8 mouse cellular contexts compared by ENCODE assay signal in genomic region chr6:87811675-87812338, GRCm38 (mm10). TPM values are rescaled to one million over a fixed set of nuclear protein-coding genes. Genes with fewer than 3 reads are reported as not detected.
A peak's percentile ranks its signal among the peaks of the same experiment; 100 is the strongest.
DNase-seq lines count a peak whose midpoint lies in the region; ATAC-seq and TF ChIP-seq lines count a peak whose summit lies in the region.

Gene Rab43, minus strand, starts transcription at chr6:87812164.

- H3K9ac ChIP-seq in MEL (ENCODE audit: control insufficient read depth, low read depth, low read length, poor library complexity, severe bottlenecking) = peak within 1 kb of the TSS; percentile 85
- peak within 1 kb of the TSS; percentile 90 for H3K9ac ChIP-seq in lung, embryonic 16.5 days (ENCODE audit: low read length)

- peak; percentile 75 to 81 for ATAC-seq in hematopoietic stem cell, adult 5-6 weeks (replicated peaks in 1 of 2; ENCODE audit: insufficient read depth in 1 of 2, low FRiP score in 2 of 2, low TSS enrichment in 1 of 2, low read depth in 1 of 2, poor library complexity in 2 of 2, severe bottlenecking in 2 of 2)
- peak; percentile 97 for ATAC-seq in lung, embryonic 16.5 days (ENCODE audit: low read depth)

- peaks cover 2 to 24% of the 10 kb centered on the region in 2 experiments for H3K36me3 ChIP-seq in MEL (ENCODE audit: control insufficient read depth in 1 of 2, insufficient read depth in 2 of 2, low read length in 2 of 2)
- peaks cover 10% of the 10 kb centered on the region; the same call in 1 of the 2 replicates for H3K36me3 ChIP-seq in lung, embryonic 16.5 days (ENCODE audit: control insufficient read depth, insufficient read depth, low read length)

- peak within 1 kb of the TSS; percentile 70 for H3K4me2 ChIP-seq in lung, embryonic 16.5 days (ENCODE audit: low read depth, low read length)

- TF ChIP-seq POLR2A in MEL (IDR thresholded peaks at IDR 0.05; ENCODE audit: control insufficient read depth in 1 of 2, insufficient read depth in 1 of 2, low read depth in 1 of 2, low read length in 2 of 2, poor library complexity in 1 of 2) = peak; percentile 56 to 62; a peak in 3 of 4 replicates
- peak; percentile 69 for TF ChIP-seq POLR2A in cerebellum, adult 2 months (IDR thresholded peaks at IDR 0.05; ENCODE audit: borderline replicate concordance, insufficient read depth, low read length)

- H3K79me2 ChIP-seq in MEL (ENCODE audit: control insufficient read depth, insufficient read depth, low read length, poor library complexity) = peaks cover 8% of the 10 kb centered on the region

- peaks cover 7 to 16% of the 10 kb centered on the region in 2 experiments; a peak in 2 of 4 replicates for H3K4me1 ChIP-seq in MEL (ENCODE audit: control insufficient read depth in 1 of 2, insufficient read depth in 2 of 2, low read length in 2 of 2)
- H3K4me1 ChIP-seq in cerebellum, adult 2 months (ENCODE audit: control insufficient read depth, insufficient read depth, low read length) = peaks cover 11% of the 10 kb centered on the region
- H3K4me1 ChIP-seq in lung, embryonic 16.5 days (replicated peaks; ENCODE audit: control insufficient read depth, insufficient read depth, low read length) = peaks cover 20% of the 10 kb centered on the region

- H3K27ac ChIP-seq in MEL (ENCODE audit: control insufficient read depth, low read depth, low read length) = peak within 1 kb of the TSS; percentile 61
- peak within 1 kb of the TSS; percentile 34 for H3K27ac ChIP-seq in cerebellum, adult 2 months (ENCODE audit: insufficient read depth, low read length)
- peak within 1 kb of the TSS; percentile 89 for H3K27ac ChIP-seq in lung, embryonic 16.5 days (ENCODE audit: low read length)

- 0 out of 6 replicates have a peak, but pooled peaks of 1 of the 3 experiments have one; percentile 14 for TF ChIP-seq CTCF in MEL (IDR thresholded peaks at IDR 0.05 in 2 of 3, conservative IDR thresholded peaks at IDR 0.05 in 1 of 3; ENCODE audit: control insufficient read depth in 1 of 3, insufficient read depth in 1 of 3, low read depth in 2 of 3, low read length in 3 of 3, poor library complexity in 1 of 3, severe bottlenecking in 1 of 3)
- no peak for TF ChIP-seq CTCF in cerebellum, adult 2 months (IDR thresholded peaks at IDR 0.05; ENCODE audit: borderline replicate concordance, insufficient read depth, low read depth, low read length)

- WGBS in cerebellum, adult 2 months = under 1% methylated on average over 55 of the region's 56 CpGs
- under 1% methylated on average over 47 of the region's 56 CpGs for WGBS in lung, embryonic 16.5 days

- TF ChIP-seq RAD21 in MEL (IDR thresholded peaks at IDR 0.05; ENCODE audit: low read depth, low read length) = no peak

- H3K27me3 ChIP-seq in MEL (ENCODE audit: control insufficient read depth in 1 of 2, insufficient read depth in 2 of 2, low read length in 2 of 2) = no peaks in the 10 kb centered on the region
- H3K27me3 ChIP-seq in cerebellum, adult 2 months (ENCODE audit: control insufficient read depth, insufficient read depth, low read length) = no peaks in the 10 kb centered on the region
- no peaks in the 10 kb centered on the region for H3K27me3 ChIP-seq in lung, embryonic 16.5 days (ENCODE audit: control insufficient read depth, insufficient read depth, low read depth, low read length)

- no peaks in the 10 kb centered on the region for H3K9me3 ChIP-seq in MEL (replicated peaks; ENCODE audit: insufficient read depth, low read length)
- H3K9me3 ChIP-seq in lung, embryonic 16.5 days (ENCODE audit: control insufficient read depth, low read length) = no peaks in the 10 kb centered on the region

- peak within 1 kb of the TSS; percentile 89 to 99 for H3K4me3 ChIP-seq in MEL (ENCODE audit: control insufficient read depth in 1 of 2, insufficient read depth in 1 of 2, low read depth in 2 of 2, low read length in 2 of 2)
- peak within 1 kb of the TSS; percentile 65 for H3K4me3 ChIP-seq in cerebellum, adult 2 months (replicated peaks; ENCODE audit: insufficient read depth, low read depth, low read length)
- peak within 1 kb of the TSS; percentile 88 for H3K4me3 ChIP-seq in lung, embryonic 16.5 days (ENCODE audit: low read length)

- no peak for TF ChIP-seq EP300 in MEL (IDR thresholded peaks at IDR 0.05; ENCODE audit: low read depth in 1 of 2, low read length in 2 of 2)

- peak; percentile 73 for DNase-seq in MEL (ENCODE audit: low read depth, low spot score)
- peak; percentile 91 to 92 for DNase-seq in cerebellum, adult 2 months
- DNase-seq in forelimb bud, embryonic 11.5 days (ENCODE audit: low read depth, low spot score) = peak; percentile 75
- peak; percentile 69 for DNase-seq in layer of hippocampus, adult 9-10 months (ENCODE audit: low spot score)
- DNase-seq in ovary, postnatal 10 days (ENCODE audit: low spot score) = peak; percentile 83
- DNase-seq in thymus, postnatal 10 days (ENCODE audit: low spot score in 2 of 2) = peak; percentile 86 to 89

TF ChIP-seq in MEL, 35 proteins besides CTCF, POLR2A, EP300 and RAD21:
- no peak for TF ChIP-seq USF2 (IDR thresholded peaks at IDR 0.05; ENCODE audit: borderline replicate concordance in 1 of 2, insufficient read depth in 1 of 2, low read depth in 1 of 2, low read length in 2 of 2)
- TF ChIP-seq ZMIZ1 (IDR thresholded peaks at IDR 0.05; ENCODE audit: low read depth, low read length) = peak; percentile 58; the same call in 1 of the 2 replicates
- TF ChIP-seq POLR2AphosphoS5 (IDR thresholded peaks at IDR 0.05; ENCODE audit: borderline replicate concordance, low read depth, low read length) = no peak
- no peak; the same call in 1 of the 2 replicates for TF ChIP-seq KAT2A (conservative IDR thresholded peaks at IDR 0.05; ENCODE audit: low read depth, low read length)
- no peak for TF ChIP-seq ZNF384 (IDR thresholded peaks at IDR 0.05; ENCODE audit: low read depth, low read length)
- peak; percentile 41; the same call in 1 of the 2 replicates for TF ChIP-seq TCF12 (IDR thresholded peaks at IDR 0.05; ENCODE audit: low read depth, low read length)
- TF ChIP-seq MAFK (IDR thresholded peaks at IDR 0.05; ENCODE audit: borderline replicate concordance, low read depth, low read length) = no peak
- peak; percentile 66; the same call in 1 of the 2 replicates for TF ChIP-seq MAZ (IDR thresholded peaks at IDR 0.05; ENCODE audit: low read depth, low read length)
- no peak for TF ChIP-seq MEF2A (IDR thresholded peaks at IDR 0.05; ENCODE audit: extremely low read depth, insufficient replicate concordance, low read depth, low read length, poor library complexity, severe bottlenecking)
- TF ChIP-seq NELFE (IDR thresholded peaks at IDR 0.05; ENCODE audit: low read depth, low read length) = peak; percentile 54
- peak; percentile 72; the same call in 1 of the 2 replicates for TF ChIP-seq UBTF (IDR thresholded peaks at IDR 0.05; ENCODE audit: borderline replicate concordance, insufficient read depth, low read depth, low read length)
- no peak for TF ChIP-seq GABPA (IDR thresholded peaks at IDR 0.05; ENCODE audit: low read depth, low read length)
- TF ChIP-seq RCOR1 (IDR thresholded peaks at IDR 0.05; ENCODE audit: low read depth, low read length) = 0 out of 2 replicates have a peak, but pooled peaks have one; percentile 1

RNA-seq across cellular contexts. Expression of gene Rab43, which starts in this region (rescaled TPM):
- 3.1 and 4.0 TPM in 2 replicates for total RNA-seq in MEL (2012; rRNA removed)
- 10 to 100 TPM in 1 of 2 experiments, not detected in 1; 13.2 TPM for polyA plus RNA-seq in MEL (2012; ENCODE audit: insufficient read depth in 1 of 2, insufficient read length in 2 of 2, low read depth in 1 of 2, low replicate concordance in 2 of 2, missing spikeins in 1 of 2)
- 18.9 and 19.4 TPM in 2 replicates for polyA plus RNA-seq in cerebellum, adult 2 months (2012; rRNA removed)
- total RNA-seq in hematopoietic stem cell, adult 5-6 weeks (2017) = 17.5 and 27.6 TPM in 2 replicates
- 10.9 and 13.1 TPM in 2 replicates for polyA plus RNA-seq in lung, embryonic 16.5 days (2015; fragmentation: Nextera tagmentation; extraction: Ambion mirVana)

Comparison
In these comparisons a context has a peak if more than half of its experiments do, and no peak if none do; other contexts are left out.
1. Peak in every context shown above with its lines: DNase-seq, ATAC-seq, H3K4me3 ChIP-seq and H3K27ac ChIP-seq.
2. H3K27ac ChIP-seq: peak in every context shown above with its lines; median percentile 89 in lung, embryonic 16.5 days; 61 in MEL; 34 in cerebellum, adult 2 months.